Mouse (Mus musculus) ES-E14 (cell line): Measurements from ENCODE around the gene Idi1. TPM values are rescaled to one million over a fixed set of nuclear protein-coding genes. Genes with fewer than 3 reads are reported as not detected.

ENCODE experiments used
- DNase-seq: peaks from one replicate; pipeline ENCODE4 v3.0.0-alpha.2; 2013; ENCODE audit warnings: low read depth, low spot score
- H3K27ac ChIP-seq: 2 replicates; pipeline ENCODE4 v1.5.1; 2012; ENCODE audit warnings: low read depth, mild to moderate bottlenecking, low read length, moderate library complexity, mixed read lengths; ENCODE audit not compliant: poor library complexity, insufficient read depth, severe bottlenecking
- H3K36me3 ChIP-seq: 2 replicates; pipeline ENCODE4 v1.6.1; 2012; ENCODE audit warnings: mild to moderate bottlenecking, low read length, moderate library complexity, mixed read lengths; ENCODE audit not compliant: control insufficient read depth, poor library complexity, insufficient read depth, severe bottlenecking
- H3K4me1 ChIP-seq, 2 experiments: fragments of 150-350 bp in 1 of 2; sonication (generic) in 1 of 2; 2 replicates each; pipeline ENCODE4 v1.6.1; 2012; ENCODE audit warnings: low read length in 2 of 2, mild to moderate bottlenecking in 1 of 2, mixed read lengths in 1 of 2; ENCODE audit not compliant: control insufficient read depth in 2 of 2, insufficient read depth in 2 of 2, poor library complexity in 1 of 2
- H3K4me3 ChIP-seq, 2 experiments: fragments of 150-350 bp in 1 of 2; sonication (generic) in 1 of 2; 2 replicates each; pipeline ENCODE4 v1.5.1; 2012; ENCODE audit warnings: low read length in 2 of 2, low read depth in 1 of 2, mild to moderate bottlenecking in 1 of 2, mixed read lengths in 1 of 2; ENCODE audit not compliant: insufficient read depth in 1 of 2, poor library complexity in 1 of 2, severe bottlenecking in 1 of 2
- H3K9ac ChIP-seq: 2 replicates; pipeline ENCODE4 v1.6.1; 2012; ENCODE audit warnings: low read depth, mild to moderate bottlenecking, low read length, mixed read lengths; ENCODE audit not compliant: poor library complexity, insufficient read depth, severe bottlenecking
- H3K9me3 ChIP-seq: fragments of 150-350 bp; sonication (generic); 2 replicates; pipeline ENCODE4 v1.6.1; 2012; ENCODE audit warnings: low read depth, mild to moderate bottlenecking, low read length; ENCODE audit not compliant: control insufficient read depth, insufficient read depth
- CHD2 ChIP-seq: IDR thresholded peaks from 2 replicates; pipeline ENCODE4 v1.6.1; 2014; ENCODE audit warnings: mild to moderate bottlenecking, low read depth, low read length, inconsistent platforms
- HCFC1 ChIP-seq: IDR thresholded peaks from 2 replicates; pipeline ENCODE4 v1.6.1; 2012; ENCODE audit warnings: low read length, inconsistent platforms, borderline replicate concordance; ENCODE audit not compliant: insufficient read depth
- MAFK ChIP-seq: IDR thresholded peaks from 2 replicates; pipeline ENCODE4 v1.6.1; 2014; ENCODE audit warnings: mild to moderate bottlenecking, low read depth, low read length, inconsistent platforms; ENCODE audit not compliant: insufficient read depth
- ZC3H11A ChIP-seq: IDR thresholded peaks from 2 replicates; pipeline ENCODE4 v1.6.1; 2012; ENCODE audit warnings: low read depth, mild to moderate bottlenecking, inconsistent platforms, low read length, borderline replicate concordance
- ZNF384 ChIP-seq: IDR thresholded peaks from 2 replicates; pipeline ENCODE4 v1.6.1; 2012; ENCODE audit warnings: low read depth, low read length, inconsistent platforms
- in situ Hi-C, 2 experiments: fragments of 600-800 bp; cut with MboI; formaldehyde crosslinking; loops; one replicate each; pipeline ENCODE4 v1.15.1; 2025; ENCODE audit warnings: low sequenced_read_pairs in 2 of 2, inconsistent platforms in 1 of 2; ENCODE audit not compliant: unreplicated experiment in 2 of 2
- total RNA-seq: library from RNA; depleted of rRNA; stranded (reverse); fragments of 300-350 nt; gene quantifications from 2 replicates; pipeline ENCODE4 v1.2.3, GENCODE M21; 2012

Idi1 gene
- total RNA-seq, 1 experiment = 31.5 TPM

DNA sequence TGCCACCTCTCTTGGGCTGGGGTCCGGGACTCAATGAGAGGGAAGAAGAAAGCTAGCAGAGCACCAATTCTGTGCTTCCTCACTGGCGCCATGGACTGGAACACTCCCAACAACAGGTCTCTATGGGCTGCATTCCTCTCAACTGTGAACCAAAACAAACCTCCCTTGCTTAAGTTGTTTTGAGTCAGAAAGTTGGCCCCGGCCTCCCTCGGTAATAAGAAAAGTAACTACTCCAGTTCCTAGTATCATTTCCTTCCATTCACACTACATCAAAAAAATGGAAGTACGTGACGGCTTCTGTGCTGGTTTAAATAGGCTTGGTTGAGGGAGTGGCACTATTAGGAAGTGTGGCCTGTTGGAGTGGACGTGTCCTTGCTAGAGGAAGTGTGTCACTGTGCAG lies 18.7 kb upstream of the Idi1 start:
- Histone ChIP-seq H3K27ac (no peak overlapping the region), H3K4me3 (no peak overlapping the region), H3K9ac (no peak overlapping the region), H3K4me1 (0 out of 4 replicates have a peak, but pooled peaks cover 0 to 4% of the 10 kb centered on the region in 2 experiments), H3K36me3 (peaks cover 2% of the 10 kb centered on the region; the same call in 1 of the 2 replicates), H3K9me3 (no peaks in the 10 kb centered on the region)
- DNase-seq = no peak
- in situ Hi-C loops = no loop called here
- TF ChIP-seq MAFK (no peak), CHD2 (no peak), ZC3H11A (no peak), HCFC1 (no peak), ZNF384 (no peak)

DNA sequence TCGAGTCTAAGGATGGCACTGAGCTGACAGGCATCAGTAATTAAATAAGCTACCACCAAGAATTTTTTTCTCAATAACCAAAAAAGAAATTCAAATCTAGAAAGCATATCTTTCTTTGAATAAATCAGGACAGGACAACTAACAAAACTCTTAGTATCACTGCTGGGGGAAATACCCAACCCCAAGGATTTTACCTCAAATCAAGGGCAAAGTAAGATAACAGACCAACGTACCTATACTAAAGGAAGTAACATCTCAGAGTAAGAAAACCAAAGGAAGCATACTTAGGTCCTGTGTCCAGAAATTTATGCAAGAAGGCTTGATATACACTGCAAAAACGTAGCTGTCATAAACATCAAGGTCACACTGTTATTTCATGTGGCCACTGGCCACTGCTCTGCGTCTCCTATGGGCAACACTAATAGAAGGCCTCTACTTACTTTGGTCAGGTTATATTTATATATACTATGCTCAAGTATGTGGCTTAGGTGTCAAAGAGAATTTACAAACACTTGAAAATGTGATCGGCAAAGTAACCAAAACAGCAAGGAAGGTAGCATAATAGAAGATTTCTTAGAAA lies 15.6 kb upstream of the Idi1 start:
- Histone ChIP-seq H3K36me3 (peaks cover 2% of the 10 kb centered on the region; the same call in 1 of the 2 replicates), H3K4me3 (peak overlapping the region; percentile 85 to 95; a peak in 3 of 4 replicates), H3K27ac (no peak overlapping the region), H3K9ac (no peak overlapping the region; the same call in 1 of the 2 replicates), H3K4me1 (peaks cover 0 to 6% of the 10 kb centered on the region in 2 experiments; a peak in 1 of 4 replicates), H3K9me3 (no peaks in the 10 kb centered on the region)
- TF ChIP-seq HCFC1 (no peak), ZNF384 (no peak), CHD2 (no peak), MAFK (no peak), ZC3H11A (no peak)
- no peak for DNase-seq
- in situ Hi-C loops = no loop called here

DNA sequence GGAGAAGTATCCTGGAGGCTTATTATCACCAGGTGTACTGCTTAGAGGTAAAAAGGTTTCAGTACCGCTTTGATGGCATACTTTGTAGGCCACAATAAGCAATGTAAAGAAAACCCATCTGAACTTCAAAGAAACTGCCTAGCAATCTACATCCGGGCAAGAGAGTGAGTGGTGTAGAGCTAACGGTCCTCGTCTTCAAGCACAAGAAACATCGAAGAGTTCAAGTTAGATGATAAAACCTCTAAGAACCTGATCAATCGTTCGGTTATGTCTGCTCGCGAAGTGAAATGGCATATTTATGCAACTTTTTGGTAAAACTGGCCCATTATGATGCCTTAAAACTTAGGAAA lies 15.2 kb upstream of the Idi1 start:
- TF ChIP-seq ZNF384 = no peak
- no peak for TF ChIP-seq MAFK
- TF ChIP-seq CHD2 = no peak
- no peak for TF ChIP-seq HCFC1
- TF ChIP-seq ZC3H11A = no peak
- Histone ChIP-seq H3K4me1 (peaks cover 0 to 6% of the 10 kb centered on the region in 2 experiments; a peak in 1 of 4 replicates), H3K9me3 (no peaks in the 10 kb centered on the region), H3K27ac (no peak overlapping the region), H3K36me3 (peaks cover 2% of the 10 kb centered on the region; the same call in 1 of the 2 replicates), H3K9ac (peak overlapping the region; percentile 90; the same call in 1 of the 2 replicates), H3K4me3 (peak overlapping the region; percentile 85 to 95)
- in situ Hi-C loops = no loop called here
- no peak for DNase-seq

DNA sequence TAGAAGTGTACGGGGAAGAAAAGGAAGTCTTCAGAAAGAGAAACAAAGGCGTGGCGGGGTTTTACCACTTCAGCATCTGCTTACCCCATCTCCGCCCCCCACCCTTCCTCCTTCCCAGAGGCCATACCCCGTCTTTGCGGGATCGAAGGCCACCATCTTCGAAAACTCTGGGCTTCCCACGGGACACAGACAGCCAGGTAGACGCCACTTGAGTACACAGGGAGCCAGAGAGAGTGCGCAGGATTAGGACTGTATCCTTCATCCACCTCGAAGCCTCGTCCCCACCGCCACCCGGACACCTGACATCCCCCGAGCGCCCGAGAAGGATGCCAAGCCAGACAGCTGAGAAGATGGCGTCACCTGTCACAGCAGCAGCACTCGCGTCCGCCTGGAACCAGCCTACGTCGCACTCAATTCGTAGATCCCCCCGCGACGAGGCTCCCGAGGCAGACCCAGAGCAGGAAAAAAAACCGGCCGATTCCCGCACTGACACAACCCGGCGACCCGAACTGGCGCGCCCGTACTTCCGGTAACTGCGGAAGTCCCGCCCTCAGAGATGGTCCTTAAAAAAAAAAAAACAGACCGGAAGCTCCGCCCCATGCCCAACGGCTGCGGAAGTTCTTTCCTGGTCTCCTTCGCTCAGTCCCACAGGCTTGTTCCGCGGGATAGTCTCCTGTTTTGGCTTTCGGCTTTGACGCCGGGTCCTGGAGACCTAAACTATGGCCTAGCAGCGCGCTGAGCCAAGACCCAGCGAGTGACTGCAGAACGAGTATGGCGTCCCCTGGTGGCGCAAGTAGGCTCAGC lies 14.6 kb upstream of the Idi1 start:
- Histone ChIP-seq H3K4me1 (peaks cover 0 to 6% of the 10 kb centered on the region in 2 experiments; a peak in 1 of 4 replicates), H3K9ac (peak overlapping the region; percentile 93), H3K9me3 (no peaks in the 10 kb centered on the region), H3K4me3 (peak overlapping the region; percentile 85 to 95), H3K36me3 (peaks cover 2% of the 10 kb centered on the region; the same call in 1 of the 2 replicates), H3K27ac (peak overlapping the region; percentile 91)
- TF ChIP-seq MAFK = 0 out of 2 replicates have a peak, but pooled peaks have one; percentile 3
- peak; percentile 99 for TF ChIP-seq ZNF384
- TF ChIP-seq ZC3H11A = no peak
- TF ChIP-seq CHD2 = no peak
- peak; percentile 63; the same call in 1 of the 2 replicates for TF ChIP-seq HCFC1
- DNase-seq = peak; percentile 88
- in situ Hi-C loops = no loop called here
